Mouse (Mus musculus): Measurements from ENCODE around the gene Abcc12. TPM values are rescaled to one million over a fixed set of nuclear protein-coding genes. Genes with fewer than 3 reads are reported as not detected.

Abcc12 gene
- not detected for total RNA-seq (2018; cell fraction: chromatin; rRNA removed)
- total RNA-seq (2018; cell fraction: cytosol; rRNA removed), result not detected
- total RNA-seq (2018; cell fraction: nucleus; rRNA removed), result under 1 TPM in 1 of 26 experiments, not detected in 25; 0.06 TPM
- not detected in 3 replicates for polyA plus RNA-seq (2018)

DNA sequence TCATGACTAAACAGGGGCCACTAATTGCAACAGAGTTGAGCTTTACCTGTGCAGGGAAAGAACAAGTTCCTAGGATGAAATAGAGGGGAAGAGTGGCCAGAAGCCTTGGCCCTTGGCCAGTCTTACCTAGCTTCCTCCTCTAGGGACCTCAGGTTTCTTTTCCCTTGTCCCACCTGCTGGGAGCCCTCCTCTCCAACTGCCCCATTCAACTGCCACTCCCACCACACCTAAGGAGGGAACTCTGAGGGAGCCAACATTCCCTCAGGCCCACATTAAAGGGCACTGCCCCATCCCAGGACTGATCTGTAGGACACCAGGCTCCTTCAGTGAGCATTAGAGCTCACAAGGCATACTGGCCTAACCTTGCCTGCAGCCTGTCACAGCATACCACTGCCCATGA lies at the start of gene Abcc12:
Gene Abcc12, minus strand, starts transcription at position 229 of the 400 bp plus-strand sequence.
- H3K4me3 ChIP-seq (ENCODE audit: inconsistent target), result no peak within 1 kb of the TSS
- no peak within 1 kb of the TSS for H3K27ac ChIP-seq
- H3K36me3 ChIP-seq (ENCODE audit: inconsistent target), result no peaks in the 10 kb centered on the region
- H3K79me2 ChIP-seq (ENCODE audit: inconsistent target), result no peaks in the 10 kb centered on the region

DNA sequence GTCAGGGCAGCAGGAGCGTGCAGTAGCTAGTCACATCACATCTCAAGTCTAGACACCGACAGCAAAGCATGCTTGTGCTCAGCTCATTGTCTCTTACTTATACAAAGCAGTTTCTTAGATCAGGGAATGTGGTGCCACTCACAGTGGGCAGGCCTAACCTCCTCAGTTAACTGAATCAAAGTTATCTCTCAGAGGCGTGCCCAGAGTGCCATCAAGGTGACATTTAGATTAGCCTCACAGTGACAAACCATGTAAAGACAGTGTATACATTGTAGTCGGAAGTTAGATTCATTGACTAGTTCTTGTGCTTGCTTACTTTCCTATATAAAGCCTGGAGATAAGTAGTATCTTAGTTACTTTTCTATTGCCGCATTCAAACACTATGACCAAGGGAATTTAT lies 49.7 kb upstream of the Abcc12 start:
- no peak overlapping the region for H3K4me3 ChIP-seq (ENCODE audit: inconsistent target)
- peaks cover 72% of the 10 kb centered on the region for H3K79me2 ChIP-seq (ENCODE audit: inconsistent target)
- WGBS (ENCODE audit: missing documents), result 96% methylated on average over 5 of the region's 5 CpGs
- H3K36me3 ChIP-seq (ENCODE audit: inconsistent target), result peaks cover 21% of the 10 kb centered on the region; the same call in 1 of the 2 replicates
- no peak overlapping the region for H3K27ac ChIP-seq

DNA sequence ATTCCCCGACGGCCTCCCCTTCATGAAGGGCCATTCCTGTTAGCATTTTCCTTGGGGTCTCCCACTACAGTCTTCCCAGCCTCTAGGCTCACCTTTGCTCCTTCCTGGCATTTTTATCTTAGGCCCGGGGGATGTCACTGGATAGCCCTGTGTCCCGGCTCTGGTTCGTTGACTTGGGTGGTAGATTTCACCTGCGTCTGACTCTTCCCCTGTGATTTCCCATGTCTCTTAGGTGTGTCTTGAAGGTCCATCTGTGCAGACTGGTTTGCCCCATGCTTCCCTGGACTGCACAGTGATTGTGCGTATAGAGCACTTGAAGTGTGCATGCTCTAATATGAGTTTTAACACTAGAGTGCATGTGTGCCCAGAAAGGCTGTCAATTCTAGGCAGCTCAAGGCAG lies 44.4 kb upstream of the Abcc12 start:
- no peak overlapping the region for H3K27ac ChIP-seq
- no peaks in the 10 kb centered on the region for H3K36me3 ChIP-seq (ENCODE audit: inconsistent target)
- peaks cover 58% of the 10 kb centered on the region for H3K79me2 ChIP-seq (ENCODE audit: inconsistent target)
- H3K4me3 ChIP-seq (ENCODE audit: inconsistent target), result peak overlapping the region; percentile 68
- WGBS (ENCODE audit: missing documents), result 18% methylated on average over 7 of the region's 7 CpGs

DNA sequence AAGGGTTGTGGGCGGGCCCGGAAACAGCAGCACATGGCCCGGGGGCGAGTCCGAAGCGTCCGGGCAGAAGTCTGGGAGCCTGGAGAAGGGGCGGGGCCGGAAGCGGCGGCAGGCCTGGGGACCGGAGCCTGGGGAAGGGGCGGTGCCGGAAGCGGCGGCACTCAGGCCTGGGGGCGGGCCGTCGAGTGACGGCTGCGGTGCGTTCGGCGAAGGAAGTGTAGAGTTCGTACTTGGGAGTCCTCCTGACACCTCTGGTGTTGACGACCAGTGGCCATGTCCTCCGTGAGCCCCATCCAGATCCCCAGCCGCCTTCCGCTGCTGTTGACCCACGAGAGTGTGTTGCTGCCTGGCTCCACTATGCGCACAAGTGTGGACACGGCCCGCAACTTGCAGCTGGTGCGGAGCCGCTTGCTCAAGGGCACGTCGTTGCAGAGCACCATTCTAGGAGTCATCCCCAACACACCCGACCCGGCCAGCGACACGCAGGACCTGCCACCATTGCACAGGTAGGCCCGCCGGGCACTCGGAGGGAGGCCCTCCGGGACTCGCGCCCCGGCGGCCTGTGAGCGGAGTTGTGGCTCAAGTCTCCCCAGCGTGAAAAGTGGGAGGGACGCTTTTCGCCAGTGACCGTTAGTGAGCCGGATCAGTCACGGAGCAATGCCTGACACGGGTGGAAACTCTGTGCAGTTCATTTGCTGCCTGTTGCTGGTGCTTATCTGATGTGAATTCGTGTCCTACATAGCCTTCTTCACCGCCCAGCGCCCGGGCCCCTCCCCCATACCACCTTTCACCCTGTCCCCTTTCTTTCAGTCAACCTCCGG lies 43.6 kb upstream of the Abcc12 start, which contains the start of gene Lonp2:
Gene Lonp2, plus strand, starts transcription at position 133 of the 821 bp plus-strand sequence.
- H3K36me3 ChIP-seq (ENCODE audit: inconsistent target), result no peaks in the 10 kb centered on the region
- H3K27ac ChIP-seq, result peak within 1 kb of the TSS; percentile 55
- 1% methylated on average over 61 of the region's 62 CpGs for WGBS (ENCODE audit: missing documents)
- H3K4me3 ChIP-seq (ENCODE audit: inconsistent target), result peak within 1 kb of the TSS; percentile 68
- peaks cover 50% of the 10 kb centered on the region for H3K79me2 ChIP-seq (ENCODE audit: inconsistent target)

DNA sequence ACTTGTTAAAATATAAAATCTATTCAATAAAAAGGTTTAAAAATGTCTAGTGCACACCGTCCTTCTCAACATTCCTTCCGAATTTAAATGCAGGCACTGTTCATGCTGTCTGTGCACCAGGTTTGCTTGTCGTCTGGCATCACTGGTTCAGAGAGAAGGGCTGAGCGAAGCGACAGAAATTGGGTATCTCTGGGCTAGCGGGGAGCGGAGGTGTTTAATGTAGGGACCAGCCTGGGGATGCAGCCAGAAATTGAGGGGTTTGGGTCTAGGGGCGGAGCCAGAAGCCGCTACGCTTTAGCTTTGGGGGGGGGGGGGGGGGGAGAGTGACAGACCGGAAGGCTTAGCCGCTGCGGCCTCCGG lies 43.0 kb upstream of the Abcc12 start:
- Histone ChIP-seq H3K4me3 (ENCODE audit: inconsistent target) (peak overlapping the region; percentile 46), H3K36me3 (ENCODE audit: inconsistent target) (no peaks in the 10 kb centered on the region), H3K79me2 (ENCODE audit: inconsistent target) (peaks cover 44% of the 10 kb centered on the region), H3K27ac (peak overlapping the region; percentile 46)
- 2% methylated on average over 5 of the region's 14 CpGs for WGBS (ENCODE audit: missing documents)

DNA sequence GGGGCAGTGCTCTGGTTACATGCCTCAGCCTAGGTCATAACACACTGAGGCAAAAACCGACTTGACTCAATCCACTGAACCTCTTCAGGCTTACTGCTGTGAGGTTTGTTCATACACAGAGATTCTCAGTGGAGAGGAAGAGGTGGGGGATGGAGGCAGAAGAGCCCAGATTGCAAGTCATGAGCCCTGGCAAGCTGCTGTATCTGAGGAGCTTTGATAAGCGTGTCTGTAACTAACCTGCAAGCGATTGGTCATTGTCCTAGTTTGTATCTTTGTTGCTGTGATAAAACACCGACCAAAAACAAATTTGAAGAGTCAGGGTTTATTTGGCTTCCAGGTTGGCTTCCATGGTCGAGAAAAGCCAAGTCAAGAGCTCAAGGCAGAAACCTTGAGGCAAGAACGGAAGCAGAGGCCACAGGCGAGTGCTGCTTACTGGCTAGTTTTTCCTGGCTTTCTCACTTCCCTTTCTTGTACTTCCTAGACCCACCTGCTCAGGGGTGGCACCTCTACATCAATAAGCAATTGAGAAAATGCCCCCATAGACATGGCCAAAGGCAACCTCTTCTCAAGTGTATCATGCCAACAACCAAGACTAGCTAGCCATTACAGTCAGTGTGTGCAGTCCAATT lies 37.4 kb upstream of the Abcc12 start:
- 13% methylated on average over 7 of the region's 7 CpGs for WGBS (ENCODE audit: missing documents)
- no peaks in the 10 kb centered on the region for H3K79me2 ChIP-seq (ENCODE audit: inconsistent target)
- no peaks in the 10 kb centered on the region for H3K36me3 ChIP-seq (ENCODE audit: inconsistent target)
- H3K27ac ChIP-seq, result no peak overlapping the region
- H3K4me3 ChIP-seq (ENCODE audit: inconsistent target), result no peak overlapping the region

DNA sequence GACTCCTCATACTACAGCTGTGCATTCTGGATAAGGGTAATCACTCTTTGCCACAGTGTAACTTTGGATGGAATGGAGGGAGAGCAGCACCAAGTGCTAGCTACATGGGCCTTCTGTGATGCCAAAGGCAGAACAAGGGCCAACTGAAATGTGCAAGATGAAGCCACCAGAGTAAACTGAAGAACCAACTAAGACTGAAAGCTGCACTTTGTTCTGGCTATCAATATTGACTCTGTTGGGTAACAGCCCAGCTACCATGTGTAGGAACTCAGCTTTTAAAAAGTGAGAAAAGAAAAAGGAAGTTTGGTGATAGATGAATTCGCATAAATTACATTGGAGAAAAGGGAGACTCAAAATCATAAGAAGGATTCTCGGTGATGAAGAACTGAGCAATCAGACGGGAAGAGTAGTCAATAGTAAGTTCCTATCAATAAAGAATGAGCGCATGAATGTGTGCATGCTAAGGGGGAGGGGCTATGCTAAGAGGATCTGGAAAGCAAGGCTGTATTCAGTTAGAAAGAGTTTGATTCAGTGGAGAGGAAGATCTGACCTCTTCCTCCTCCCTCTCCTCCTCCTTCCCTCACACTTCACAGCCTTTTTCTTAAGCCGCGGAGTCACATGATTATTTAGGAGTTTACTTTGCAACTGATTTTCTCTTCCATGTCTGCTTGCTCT lies 34.7 kb upstream of the Abcc12 start:
- H3K79me2 ChIP-seq (ENCODE audit: inconsistent target), result no peaks in the 10 kb centered on the region
- 92% methylated on average over 6 of the region's 6 CpGs for WGBS (ENCODE audit: missing documents)
- no peak overlapping the region for H3K4me3 ChIP-seq (ENCODE audit: inconsistent target)
- no peak overlapping the region for H3K27ac ChIP-seq
- no peaks in the 10 kb centered on the region for H3K36me3 ChIP-seq (ENCODE audit: inconsistent target)

DNA sequence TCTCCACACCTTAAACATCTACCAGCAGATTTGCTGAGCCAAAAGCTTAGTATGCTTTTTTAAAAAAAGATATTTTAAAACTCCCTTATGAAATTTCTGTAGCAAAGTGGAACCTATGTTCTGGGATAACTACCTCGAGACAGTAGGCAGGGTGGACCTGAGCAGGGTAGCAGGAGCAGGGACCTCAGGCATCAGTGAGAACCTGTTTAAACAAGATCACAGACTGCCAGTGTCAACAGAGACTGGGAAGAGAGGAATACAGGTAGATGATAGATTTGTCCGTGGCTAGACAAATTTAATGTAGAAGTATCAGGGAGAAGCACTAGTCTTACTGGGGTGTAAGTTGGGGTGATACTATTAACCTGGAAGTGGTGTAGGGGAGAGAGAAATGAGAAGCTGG lies 33.3 kb upstream of the Abcc12 start:
- Histone ChIP-seq H3K4me3 (ENCODE audit: inconsistent target) (no peak overlapping the region), H3K36me3 (ENCODE audit: inconsistent target) (no peaks in the 10 kb centered on the region), H3K27ac (no peak overlapping the region), H3K79me2 (ENCODE audit: inconsistent target) (no peaks in the 10 kb centered on the region)
- 94% methylated on average over 2 of the region's 2 CpGs for WGBS (ENCODE audit: missing documents)

DNA sequence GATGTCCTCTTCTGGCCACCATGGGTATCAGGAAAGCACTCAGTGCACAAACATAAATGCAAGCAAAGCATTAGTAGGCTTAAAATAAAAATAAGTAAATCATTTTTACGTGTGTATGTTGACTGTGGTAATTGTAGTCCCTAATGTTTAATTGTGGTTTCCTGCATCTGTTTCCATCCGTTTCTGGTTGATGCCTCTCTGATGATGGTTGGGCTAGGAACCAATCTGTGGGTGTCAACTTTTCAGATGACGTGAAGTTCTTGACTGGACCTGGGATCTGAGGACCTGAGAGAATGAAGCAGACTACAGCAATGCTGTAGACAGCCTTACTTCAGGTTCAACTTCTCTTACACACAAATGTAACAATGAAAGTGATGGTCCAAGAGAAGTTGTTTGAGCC lies 24.2 kb upstream of the Abcc12 start:
- 12% methylated on average over 3 of the region's 3 CpGs for WGBS (ENCODE audit: missing documents)
- no peaks in the 10 kb centered on the region for H3K79me2 ChIP-seq (ENCODE audit: inconsistent target)
- no peak overlapping the region for H3K27ac ChIP-seq
- no peaks in the 10 kb centered on the region for H3K36me3 ChIP-seq (ENCODE audit: inconsistent target)
- no peak overlapping the region for H3K4me3 ChIP-seq (ENCODE audit: inconsistent target)

DNA sequence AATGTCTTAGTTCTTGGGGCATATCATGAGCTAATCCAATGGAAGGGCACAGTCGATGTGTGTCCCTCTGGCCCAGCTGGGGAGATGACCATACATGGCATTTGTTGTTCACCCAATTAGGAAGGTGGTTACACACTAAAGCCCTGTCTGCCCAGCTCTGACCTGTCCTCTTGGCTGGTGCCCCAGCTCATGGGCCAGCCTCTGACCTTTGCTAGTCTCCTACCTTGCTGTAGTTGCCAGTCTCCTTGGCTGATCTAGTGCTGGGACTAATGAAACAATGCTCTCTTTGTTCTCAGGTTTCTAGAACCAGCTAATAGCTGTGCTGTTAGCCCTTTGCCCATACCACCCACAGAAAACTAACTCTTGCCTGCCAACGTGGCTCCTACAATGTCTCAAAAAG lies 22.7 kb upstream of the Abcc12 start:
- whole genome bisulfite sequencing (ENCODE audit: missing documents), result 96% methylated on average over 2 of the region's 2 CpGs

DNA sequence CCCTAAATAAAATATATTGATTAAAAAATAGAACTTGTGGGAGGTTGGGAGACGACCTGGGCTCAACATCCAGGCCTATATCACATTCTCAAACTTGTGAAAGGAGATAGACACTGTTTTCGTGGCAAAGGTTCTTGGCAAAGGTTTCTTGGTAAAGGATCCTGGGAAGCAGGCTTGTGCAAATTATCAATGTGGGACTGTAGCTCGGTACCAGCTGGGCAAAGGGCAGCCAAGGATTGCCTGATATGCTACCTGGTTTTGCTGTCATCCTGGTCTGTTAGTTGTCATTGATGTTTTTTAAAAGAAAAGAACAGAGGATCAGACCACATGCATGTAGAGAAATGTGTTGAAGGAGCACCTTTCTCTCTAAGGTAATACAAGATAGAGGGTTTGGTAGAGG lies 19.8 kb upstream of the Abcc12 start:
- WGBS (ENCODE audit: missing documents), result 95% methylated on average over 3 of the region's 3 CpGs
- H3K36me3 ChIP-seq (ENCODE audit: inconsistent target), result no peaks in the 10 kb centered on the region
- no peak overlapping the region for H3K4me3 ChIP-seq (ENCODE audit: inconsistent target)
- H3K79me2 ChIP-seq (ENCODE audit: inconsistent target), result no peaks in the 10 kb centered on the region
- H3K27ac ChIP-seq, result no peak overlapping the region

More for the DNA sequence above, 22.7 kb upstream of the Abcc12 start:
- H3K36me3 ChIP-seq (ENCODE audit: inconsistent target), result no peaks in the 10 kb centered on the region
- H3K79me2 ChIP-seq (ENCODE audit: inconsistent target), result no peaks in the 10 kb centered on the region
- no peak overlapping the region for H3K27ac ChIP-seq
- H3K4me3 ChIP-seq (ENCODE audit: inconsistent target), result no peak overlapping the region

DNA sequence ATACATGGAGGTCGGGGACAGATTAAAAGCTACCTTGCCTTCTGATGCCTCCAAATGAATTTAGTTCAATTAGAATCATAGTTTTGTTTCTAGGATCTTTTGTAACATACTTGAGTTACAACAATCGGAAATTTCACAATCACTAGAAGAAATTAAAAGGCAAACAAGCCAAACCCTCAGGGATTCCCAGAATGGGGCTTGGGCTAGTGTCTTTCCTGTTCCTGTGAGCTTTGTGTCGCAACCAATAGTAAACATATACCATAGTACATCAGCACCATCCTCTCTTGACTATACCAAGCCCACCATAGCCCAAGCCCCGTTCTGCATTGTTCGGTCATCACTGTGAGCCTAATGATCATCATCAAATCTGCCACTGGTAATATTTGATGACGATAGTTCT lies 18.8 kb upstream of the Abcc12 start:
- 65% methylated on average over 6 of the region's 6 CpGs for WGBS (ENCODE audit: missing documents)
- Histone ChIP-seq H3K36me3 (ENCODE audit: inconsistent target) (no peaks in the 10 kb centered on the region), H3K4me3 (ENCODE audit: inconsistent target) (no peak overlapping the region), H3K79me2 (ENCODE audit: inconsistent target) (no peaks in the 10 kb centered on the region), H3K27ac (no peak overlapping the region)

DNA sequence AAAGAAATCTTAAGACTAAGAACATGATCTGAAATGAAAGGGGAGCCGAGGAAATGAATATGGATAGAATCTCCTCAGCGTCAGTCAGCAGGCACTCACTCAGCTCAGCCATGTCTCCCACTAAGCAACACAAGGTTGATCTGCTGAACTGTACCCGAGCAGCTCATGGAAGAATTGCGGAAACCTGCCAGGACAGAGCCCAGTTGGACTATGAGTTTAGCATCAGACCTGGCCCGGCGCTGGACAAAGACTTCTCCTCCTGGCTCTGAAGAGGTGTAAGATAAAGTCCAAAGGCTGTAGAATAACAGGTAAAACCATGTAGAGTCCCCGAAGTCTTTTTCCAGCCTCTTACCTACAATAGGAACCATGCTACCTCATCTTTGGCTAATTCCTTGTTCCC lies 17.2 kb upstream of the Abcc12 start:
- 87% methylated on average over 7 of the region's 7 CpGs for WGBS (ENCODE audit: missing documents)
- H3K27ac ChIP-seq, result no peak overlapping the region

DNA sequence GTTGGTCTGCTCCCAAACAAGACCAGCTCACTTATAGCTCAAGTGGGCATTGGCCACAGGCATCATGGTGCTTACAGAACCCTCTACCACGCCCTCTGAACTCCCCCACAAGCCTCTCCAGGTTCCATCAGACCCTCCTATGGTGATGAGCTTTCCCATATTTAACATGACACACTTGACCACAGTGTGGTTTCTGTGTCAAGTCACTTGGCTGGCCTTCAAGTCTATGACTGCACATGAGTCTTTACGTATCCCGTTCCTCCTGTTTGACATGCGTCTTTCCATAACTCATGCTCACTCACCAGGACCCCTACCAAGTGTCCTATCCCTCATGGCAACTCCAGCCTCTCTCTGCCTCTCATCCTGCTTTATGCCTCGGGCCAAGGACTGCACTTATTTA lies 15.2 kb upstream of the Abcc12 start:
- H3K36me3 ChIP-seq (ENCODE audit: inconsistent target), result no peaks in the 10 kb centered on the region
- H3K79me2 ChIP-seq (ENCODE audit: inconsistent target), result no peaks in the 10 kb centered on the region
- no peak overlapping the region for H3K27ac ChIP-seq
- H3K4me3 ChIP-seq (ENCODE audit: inconsistent target), result no peak overlapping the region
- WGBS (ENCODE audit: missing documents), result 68% methylated on average over 5 of the region's 5 CpGs

More for the DNA sequence above, 17.2 kb upstream of the Abcc12 start:
- H3K4me3 ChIP-seq (ENCODE audit: inconsistent target), result no peak overlapping the region
- no peaks in the 10 kb centered on the region for H3K36me3 ChIP-seq (ENCODE audit: inconsistent target)
- H3K79me2 ChIP-seq (ENCODE audit: inconsistent target), result no peaks in the 10 kb centered on the region
